Mouse (Mus musculus) MEL-GATA-1-ER (cell line): ENCODE data around the gene Slc25a16.
A peak's percentile ranks its signal among the peaks of the same experiment; 100 is the strongest.
"Not testable (repeated sequence)": the region's sequence is repeated elsewhere in the genome, so short reads cannot be mapped to it uniquely, and the experiment has no call there.

Experiments
- DNase-seq: peaks from one replicate; pipeline ENCODE4 v3.0.0-alpha.2; 2012; ENCODE audit warnings: low read depth; ENCODE audit errors: extremely low read depth

The Slc25a16 gene

DNA sequence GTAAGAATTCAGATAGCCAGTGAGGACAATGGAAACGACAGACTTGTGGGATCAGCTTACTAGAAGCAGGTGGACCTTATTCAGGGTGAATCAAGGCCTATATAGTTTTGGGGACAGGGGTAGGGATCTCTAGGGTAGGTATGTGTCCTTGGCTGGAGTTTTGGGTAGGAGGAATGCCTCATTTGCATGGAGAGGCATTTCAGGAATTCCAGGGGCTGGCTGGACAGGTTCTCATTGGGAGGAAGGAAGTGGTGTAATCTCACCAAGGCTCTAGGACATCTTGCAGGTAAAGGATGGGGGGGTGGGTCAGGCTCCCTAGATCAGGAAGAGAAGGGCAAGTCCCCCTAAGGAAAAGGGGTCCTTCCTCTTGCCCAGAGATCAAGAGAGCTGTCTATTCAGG, 17.6 kb upstream of the Slc25a16 start:
- DNase-seq: no peak

DNA sequence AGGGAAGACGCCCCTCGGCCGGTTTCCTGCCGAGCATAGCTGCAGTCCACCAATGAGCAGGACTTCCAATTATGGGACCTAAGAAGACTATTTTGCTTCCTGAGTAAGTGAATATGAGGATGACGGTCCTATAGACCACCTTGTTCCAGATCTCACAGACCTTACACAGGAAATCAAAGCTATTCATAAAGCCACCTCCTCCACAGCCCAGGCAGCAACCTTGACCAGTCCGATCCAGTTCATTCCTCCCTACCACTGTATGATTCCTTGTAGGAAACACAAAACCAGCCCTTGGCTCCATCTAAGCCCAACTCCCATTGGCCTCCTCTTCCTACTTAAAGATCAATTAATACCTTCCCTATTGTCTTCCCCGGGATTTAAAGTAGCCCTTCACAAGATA, 14.1 kb upstream of the Slc25a16 start:
- DNase-seq: no peak

DNA sequence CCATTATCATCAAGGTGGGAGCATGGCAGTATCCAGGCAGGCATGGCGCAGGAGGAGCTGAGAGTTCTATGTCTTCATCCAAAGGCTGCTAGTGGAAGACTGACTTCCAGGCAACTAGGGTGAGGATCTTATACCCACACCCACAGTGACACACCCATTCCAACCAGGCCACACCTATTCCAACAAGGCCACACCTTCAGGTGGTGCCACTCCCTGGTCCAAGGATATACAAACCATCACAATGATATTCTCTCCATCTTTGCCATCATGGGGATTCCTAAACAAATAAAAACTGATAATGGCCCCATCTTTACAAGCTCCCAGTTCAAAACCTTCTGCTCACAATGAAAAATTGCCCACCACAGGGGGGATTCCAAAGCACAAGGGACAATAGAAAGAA, 11.5 kb upstream of the Slc25a16 start, which contains the start of gene Tet1:
Gene Tet1, minus strand, starts transcription at position 101 of the 400 bp plus-strand sequence.
- not testable (repeated sequence) for DNase-seq

GRCm38 (mm10) chr10:62911120-62911519, 9.3 kb upstream of the Slc25a16 start:
- DNase-seq: no peak

- no peak for DNase-seq
Measured at GRCm38 (mm10) chr10:62918985-62919384, 1.4 kb upstream of the Slc25a16 start.

DNA sequence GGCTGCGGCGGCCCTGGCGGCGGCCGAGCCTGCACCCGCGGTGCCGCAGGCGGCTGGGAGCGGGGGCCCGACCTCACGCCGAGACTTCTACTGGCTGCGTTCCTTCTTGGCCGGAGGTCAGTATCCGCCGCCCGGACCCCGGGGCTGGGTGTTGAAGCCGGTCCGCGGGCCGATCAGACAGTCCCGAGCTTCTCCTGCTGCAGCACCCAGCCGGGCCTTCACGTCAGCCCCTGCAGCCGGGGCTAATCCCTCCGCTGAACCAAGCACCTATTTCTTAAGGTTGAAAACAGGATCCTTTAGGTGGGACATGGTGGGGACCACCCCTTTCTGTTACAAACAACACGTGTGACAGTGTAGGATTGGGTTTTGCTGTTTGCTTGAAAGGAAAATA, 328 bp downstream of the Slc25a16 start:
- no peak for DNase-seq

GRCm38 (mm10) chr10:62924096-62924635, 3.7 kb downstream of the Slc25a16 start:
- no peak for DNase-seq

- DNase-seq: no peak
Measured at GRCm38 (mm10) chr10:62932381-62932780, 11.9 kb downstream of the Slc25a16 start.

DNA sequence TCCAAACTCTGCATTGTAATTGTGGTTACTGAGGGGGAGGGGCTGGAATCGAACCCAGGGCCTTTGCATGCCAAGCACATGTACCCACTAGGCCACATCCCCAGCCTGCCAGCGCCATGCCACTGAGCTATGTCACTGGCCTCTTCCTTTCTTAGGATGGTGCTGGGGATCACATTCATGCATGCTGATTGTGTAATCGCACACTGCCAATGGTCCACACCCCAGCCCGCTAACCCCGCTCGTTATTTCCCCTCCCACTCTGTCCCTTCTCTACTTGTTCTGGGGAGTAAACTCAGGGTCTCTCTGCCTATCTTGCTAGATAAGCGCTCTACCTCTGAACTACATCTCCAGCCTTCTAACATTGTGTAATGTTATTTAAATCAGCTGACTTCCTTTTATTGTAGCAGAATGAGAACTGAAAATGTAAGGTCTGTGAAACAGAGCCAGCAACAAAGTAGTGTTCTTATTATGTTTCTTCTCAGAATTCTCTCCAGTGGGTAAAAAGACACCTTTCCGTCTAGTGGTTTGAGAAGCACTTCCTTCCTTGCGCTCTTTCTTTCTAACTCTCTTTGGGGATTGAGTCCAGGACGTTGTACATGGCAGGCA, 24.6 kb downstream of the Slc25a16 start:
- DNase-seq: no peak

DNA sequence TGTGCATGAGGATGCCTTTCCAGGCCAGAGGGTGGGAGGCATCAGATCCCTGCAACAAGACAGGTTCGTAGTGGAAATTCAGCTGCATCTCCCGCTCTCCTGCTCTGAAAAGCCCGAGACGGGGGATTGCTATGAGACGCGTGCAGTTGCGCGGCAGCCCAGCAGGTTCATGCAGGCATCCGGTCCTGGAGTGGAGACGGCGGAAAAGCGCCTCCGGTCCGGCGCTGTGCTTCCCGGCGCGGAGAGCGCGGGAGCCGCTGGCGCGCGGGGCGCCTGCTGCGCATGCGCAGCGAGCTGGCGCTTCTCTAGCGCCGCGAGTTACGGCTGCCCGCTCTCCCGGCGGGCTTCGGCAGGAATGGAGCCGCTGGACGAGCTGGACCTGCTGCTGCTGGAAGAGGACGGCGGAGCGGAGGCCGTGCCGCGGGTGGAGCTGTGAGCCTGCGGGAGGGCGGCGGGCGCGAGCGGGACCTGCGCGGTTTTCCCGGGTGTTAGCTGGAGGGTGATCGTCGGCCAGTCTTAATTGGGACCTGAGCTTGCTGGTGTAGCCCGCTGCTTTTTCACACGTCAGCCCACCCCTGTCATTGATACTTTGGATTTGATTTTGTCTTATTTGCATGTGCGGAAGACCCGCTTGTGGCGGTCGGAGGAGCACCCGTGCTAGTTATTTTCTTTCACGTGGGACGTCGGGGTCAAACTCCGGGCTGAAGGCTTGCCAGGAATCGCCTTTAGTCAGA, 26.5 kb downstream of the Slc25a16 start, which contains the start of gene Dna2:
Gene Dna2, plus strand, starts transcription at position 289 of the 734 bp plus-strand sequence.
- peak; percentile 51 for DNase-seq

GRCm38 (mm10) chr10:62948551-62948950, 28.1 kb downstream of the Slc25a16 start:
- DNase-seq: peak; percentile 32

- no peak for DNase-seq
Measured at GRCm38 (mm10) chr10:62963956-62964355, 43.5 kb downstream of the Slc25a16 start.

DNA sequence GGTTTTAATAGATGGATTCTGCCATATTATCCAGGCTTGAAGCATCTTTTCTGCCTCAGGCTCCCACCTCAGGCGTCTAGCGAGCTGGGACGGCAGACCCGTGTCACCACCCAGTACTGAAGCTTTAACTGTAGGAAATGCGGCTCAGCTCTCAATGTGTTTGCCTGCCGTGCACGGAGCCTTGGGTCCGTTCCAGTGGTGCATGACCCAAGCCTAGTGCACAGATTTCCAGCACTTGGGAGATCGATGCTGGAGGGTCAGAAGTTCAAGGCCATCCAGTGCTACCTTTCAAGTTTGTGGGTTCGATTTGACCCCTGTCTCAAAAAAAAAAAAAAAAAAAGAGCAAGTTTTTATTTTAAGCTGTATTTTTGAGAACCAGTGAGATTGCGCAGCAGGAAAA, 45.4 kb downstream of the Slc25a16 start:
- DNase-seq: no peak

DNA sequence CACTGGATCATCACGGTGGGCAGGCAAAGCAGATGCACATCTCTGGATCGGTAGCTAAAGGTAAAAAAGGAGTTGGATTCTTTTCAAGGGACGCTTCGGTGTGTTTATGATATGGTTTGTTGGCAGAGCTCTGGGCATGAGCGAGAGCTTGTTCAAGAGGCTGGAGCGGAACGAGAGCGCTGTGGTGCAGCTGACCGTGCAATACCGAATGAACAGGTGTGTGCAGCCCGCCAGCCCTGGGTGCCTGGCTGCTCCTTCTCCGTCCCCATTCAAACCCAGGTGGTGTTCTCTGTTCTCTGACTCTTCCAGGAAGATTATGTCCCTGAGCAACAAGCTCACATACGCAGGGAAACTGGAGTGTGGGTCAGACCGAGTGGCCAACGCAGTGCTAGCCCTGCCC, 45.9 kb downstream of the Slc25a16 start:
- no peak for DNase-seq

DNA sequence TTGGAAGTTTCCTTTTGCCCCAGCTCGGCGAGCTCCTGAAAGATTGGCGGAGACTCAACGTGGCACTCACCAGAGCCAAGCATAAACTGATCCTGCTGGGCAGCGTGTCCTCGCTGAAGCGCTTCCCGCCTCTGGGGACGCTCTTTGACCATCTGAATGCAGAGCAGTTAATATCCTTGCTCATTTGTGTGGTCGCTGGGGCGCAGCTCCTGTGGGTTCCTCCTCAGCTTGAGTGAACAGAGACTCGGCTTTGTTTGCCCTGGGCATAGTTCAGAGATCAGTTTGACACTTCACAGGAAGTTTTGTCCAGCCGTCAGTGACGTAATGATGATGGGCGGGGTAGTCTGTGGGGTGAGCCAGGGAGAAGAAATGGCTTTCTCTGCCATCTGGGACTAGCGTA, 51.4 kb downstream of the Slc25a16 start:
- no peak for DNase-seq

DNA sequence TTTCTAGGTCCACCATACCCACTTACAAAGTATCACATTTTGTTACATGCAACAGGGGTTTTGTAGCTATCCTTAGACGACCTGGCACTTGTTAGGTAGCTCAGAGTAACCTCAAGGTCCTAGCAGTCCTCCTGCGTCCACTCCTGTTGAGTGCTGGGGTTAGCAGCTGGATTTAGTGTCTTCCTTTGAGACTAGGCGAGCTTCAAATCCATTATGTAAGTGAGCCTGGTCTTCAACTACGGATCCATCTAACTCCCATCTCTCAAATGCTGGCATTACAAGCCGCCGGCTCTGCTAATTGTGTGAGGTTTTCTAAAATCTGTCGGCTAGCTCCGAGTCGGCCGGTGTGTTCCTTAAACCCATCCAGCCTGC, 59.2 kb downstream of the Slc25a16 start:
- DNase-seq: no peak

DNA sequence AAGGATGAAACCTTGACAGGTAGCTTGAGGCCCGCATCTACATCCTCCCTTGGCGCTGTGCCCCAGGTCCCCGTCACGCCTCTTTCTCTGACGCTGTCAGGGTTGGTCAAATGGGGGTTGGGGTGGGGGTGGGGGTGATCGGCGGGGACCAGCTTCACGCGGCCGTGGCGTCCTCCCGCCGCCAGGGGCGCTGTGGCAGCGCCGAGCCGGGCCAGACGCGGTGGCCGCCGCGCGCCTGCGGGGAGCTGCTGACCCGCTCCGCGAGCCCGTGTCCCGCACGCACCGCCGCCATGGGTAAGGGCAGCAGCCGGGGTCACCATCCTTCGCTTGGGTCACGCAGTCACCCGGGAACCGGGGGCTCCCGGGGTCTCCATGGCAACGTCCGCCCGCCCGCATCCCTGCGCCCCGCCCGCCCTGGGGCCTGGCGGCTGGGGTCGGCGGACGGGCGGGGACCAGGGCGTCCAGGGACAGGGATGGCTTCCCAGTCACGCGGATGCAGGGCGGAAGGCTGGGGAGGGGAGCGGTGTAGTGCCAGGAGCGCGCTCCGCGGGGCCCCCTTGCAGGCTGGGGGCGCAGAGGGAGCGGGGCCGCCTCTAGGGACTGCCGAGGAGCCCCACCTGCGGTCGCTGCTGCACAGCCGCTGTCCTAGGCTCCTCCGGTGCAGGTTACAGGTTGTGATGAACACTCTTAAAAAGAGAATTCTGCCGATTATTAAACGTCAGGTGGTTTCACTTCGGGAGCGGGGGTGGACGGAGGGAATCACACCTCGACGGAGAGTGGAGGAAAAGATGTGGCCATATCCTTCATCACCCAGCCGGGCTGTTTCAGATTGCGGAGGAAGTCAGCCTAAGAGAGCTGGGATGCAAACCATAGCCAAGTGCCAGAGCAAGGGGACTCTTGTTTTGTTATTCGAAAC, 59.9 kb downstream of the Slc25a16 start, which contains the start of gene Rufy2:
Gene Rufy2, plus strand, starts transcription at position 185 of the 916 bp plus-strand sequence.
- no peak for DNase-seq

DNA sequence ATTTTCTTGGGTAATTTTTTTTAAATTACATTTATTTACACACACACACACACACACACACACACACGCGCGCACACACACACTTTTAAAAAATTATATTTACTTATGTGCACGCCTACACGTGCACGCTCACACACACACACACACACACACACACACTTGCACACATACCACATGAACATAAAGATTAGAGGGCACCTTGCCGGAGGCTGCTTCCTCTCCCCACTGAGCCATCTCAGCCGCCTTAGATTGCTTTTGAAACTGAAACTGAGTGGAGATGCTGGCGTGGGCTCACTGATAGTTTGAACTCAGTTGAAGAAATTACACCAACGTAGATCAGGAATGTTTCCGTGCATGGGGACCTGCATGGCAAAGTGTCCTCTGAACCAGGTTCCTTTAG, 63.6 kb downstream of the Slc25a16 start:
- no peak for DNase-seq

DNA sequence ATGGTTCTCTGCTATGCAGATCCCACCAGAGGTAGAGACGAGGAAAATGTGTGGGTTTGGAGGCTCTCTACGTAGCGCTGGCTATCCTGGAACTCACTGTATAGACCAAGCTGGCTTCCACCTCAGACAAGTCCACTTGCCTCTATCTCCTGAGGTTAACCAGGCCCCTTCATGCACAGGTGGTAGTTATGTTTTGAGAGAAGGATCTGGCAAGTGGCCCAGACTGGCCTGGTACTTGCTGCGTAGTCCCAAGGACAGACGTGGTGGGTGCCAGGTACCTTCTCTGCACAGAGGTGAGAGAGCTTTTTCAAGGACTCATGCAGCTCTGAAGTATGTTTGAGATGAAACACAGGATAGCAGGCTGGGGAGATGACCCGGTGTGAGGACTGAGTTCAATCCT, 64.1 kb downstream of the Slc25a16 start:
- no peak for DNase-seq

DNA sequence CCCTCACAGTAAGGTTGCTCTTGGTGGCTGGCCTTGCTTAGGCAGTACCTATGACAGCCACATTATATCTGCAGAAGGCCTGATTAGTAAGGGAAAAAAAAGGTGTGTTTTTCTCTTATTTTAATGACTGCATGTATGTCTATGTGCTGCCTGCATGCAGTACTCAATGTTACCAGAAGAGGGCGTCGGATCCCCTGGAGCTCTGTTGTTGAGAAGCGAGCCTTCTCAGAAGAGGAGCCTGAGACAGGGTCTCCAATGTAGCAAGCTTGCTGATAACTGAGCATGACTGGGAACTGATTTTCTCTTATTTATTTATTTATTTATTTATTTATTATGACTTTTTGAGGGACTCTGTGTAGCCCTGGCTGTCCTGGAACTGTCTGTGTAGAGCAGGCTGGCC, 66.9 kb downstream of the Slc25a16 start:
- peak; percentile 55 for DNase-seq

- no peak for DNase-seq
Measured at GRCm38 (mm10) chr10:62990636-62991035, 70.2 kb downstream of the Slc25a16 start.

GRCm38 (mm10) chr10:62993991-62994390, 73.6 kb downstream of the Slc25a16 start:
- DNase-seq: no peak
